Mouse (Mus musculus): ENCODE measurements at regions not wholly inside any gene's neighbourhood (a gene's known extent, or its start where the extent isn't known, plus 50 kb on each side); places are given as distances from the start of the nearest gene placed in this dataset.

GRCm38 (mm10) chr9:84900643-84901042, 411.9 kb upstream of the Gm11114 start:
- H3K27me3 ChIP-seq (replicated peaks; ENCODE audit: control insufficient read depth, insufficient read depth, low read length), result no peaks in the 10 kb centered on the region

GRCm38 (mm10) chr9:84906244-84906643, 406.3 kb upstream of the Gm11114 start:
- Histone ChIP-seq H3K4me1 (replicated peaks; ENCODE audit: control insufficient read depth, insufficient read depth, low read length) (no peaks in the 10 kb centered on the region), H3K4me2 (replicated peaks; ENCODE audit: low read depth) (no peak overlapping the region), H3K27me3 (replicated peaks; ENCODE audit: control insufficient read depth, insufficient read depth, low read length) (no peaks in the 10 kb centered on the region), H3K4me3 (ENCODE audit: low read depth, low read length) (no peak overlapping the region), H3K9me3 (ENCODE audit: control insufficient read depth) (no peaks in the 10 kb centered on the region), H3K27ac (ENCODE audit: low read depth, low read length) (no peak overlapping the region), H3K9ac (ENCODE audit: low read depth, low read length) (no peak overlapping the region), H3K36me3 (ENCODE audit: control insufficient read depth, insufficient read depth) (no peaks in the 10 kb centered on the region)
- WGBS, result 74% methylated on average over 3 of the region's 3 CpGs
- no peak for ATAC-seq
- no peak for TF ChIP-seq CTCF (IDR thresholded peaks at IDR 0.05; ENCODE audit: low read depth)

More at GRCm38 (mm10) chr9:84900643-84901042, 411.9 kb upstream of the Gm11114 start:
- TF ChIP-seq CTCF (IDR thresholded peaks at IDR 0.05; ENCODE audit: low read depth), result no peak
- 20% methylated on average over 2 of the region's 2 CpGs for WGBS
- no peak overlapping the region for H3K4me3 ChIP-seq (ENCODE audit: low read depth, low read length)
- H3K4me1 ChIP-seq (replicated peaks; ENCODE audit: control insufficient read depth, insufficient read depth, low read length), result no peaks in the 10 kb centered on the region
- no peak overlapping the region for H3K4me2 ChIP-seq (replicated peaks; ENCODE audit: low read depth)
- no peak overlapping the region for H3K27ac ChIP-seq (ENCODE audit: low read depth, low read length)
- H3K36me3 ChIP-seq (ENCODE audit: control insufficient read depth, insufficient read depth), result no peaks in the 10 kb centered on the region
- no peak overlapping the region for H3K9ac ChIP-seq (ENCODE audit: low read depth, low read length)
- no peaks in the 10 kb centered on the region for H3K9me3 ChIP-seq (ENCODE audit: control insufficient read depth)
- ATAC-seq, result no peak

GRCm38 (mm10) chr9:84913321-84913720, 399.3 kb upstream of the Gm11114 start:
- no peak for TF ChIP-seq CTCF (IDR thresholded peaks at IDR 0.05; ENCODE audit: low read depth)
- ATAC-seq, result no peak
- Histone ChIP-seq H3K27me3 (replicated peaks; ENCODE audit: control insufficient read depth, insufficient read depth, low read length) (no peaks in the 10 kb centered on the region), H3K9ac (ENCODE audit: low read depth, low read length) (no peak overlapping the region), H3K4me3 (ENCODE audit: low read depth, low read length) (no peak overlapping the region), H3K36me3 (ENCODE audit: control insufficient read depth, insufficient read depth) (no peaks in the 10 kb centered on the region), H3K4me2 (replicated peaks; ENCODE audit: low read depth) (no peak overlapping the region), H3K9me3 (ENCODE audit: control insufficient read depth) (no peaks in the 10 kb centered on the region), H3K27ac (ENCODE audit: low read depth, low read length) (no peak overlapping the region), H3K4me1 (replicated peaks; ENCODE audit: control insufficient read depth, insufficient read depth, low read length) (no peaks in the 10 kb centered on the region)
- WGBS, result 87% methylated on average over 1 of the region's 1 CpGs

- no peaks in the 10 kb centered on the region; the same call in 1 of the 2 replicates for H3K4me1 ChIP-seq (replicated peaks; ENCODE audit: control insufficient read depth, insufficient read depth, low read length)
- H3K4me2 ChIP-seq (replicated peaks; ENCODE audit: low read depth), result no peak overlapping the region
- H3K27ac ChIP-seq (ENCODE audit: low read depth, low read length), result no peak overlapping the region
- no peaks in the 10 kb centered on the region for H3K27me3 ChIP-seq (replicated peaks; ENCODE audit: control insufficient read depth, insufficient read depth, low read length)
- no peaks in the 10 kb centered on the region for H3K9me3 ChIP-seq (ENCODE audit: control insufficient read depth)
- WGBS, result 41% methylated on average over 4 of the region's 4 CpGs
- no peak overlapping the region for H3K9ac ChIP-seq (ENCODE audit: low read depth, low read length)
- TF ChIP-seq CTCF (IDR thresholded peaks at IDR 0.05; ENCODE audit: low read depth), result no peak
- ATAC-seq, result peak; percentile 47; the same call in 1 of the 2 replicates
- no peaks in the 10 kb centered on the region for H3K36me3 ChIP-seq (ENCODE audit: control insufficient read depth, insufficient read depth)
- H3K4me3 ChIP-seq (ENCODE audit: low read depth, low read length), result no peak overlapping the region
Observed at GRCm38 (mm10) chr9:84922306-84922705, 390.3 kb upstream of the Gm11114 start.

GRCm38 (mm10) chr9:84923966-84924365, 388.6 kb upstream of the Gm11114 start:
- no peaks in the 10 kb centered on the region for H3K36me3 ChIP-seq (ENCODE audit: control insufficient read depth, insufficient read depth)
- WGBS, result 77% methylated on average over 8 of the region's 8 CpGs
- ATAC-seq, result no peak

GRCm38 (mm10) chr9:84936291-84937055, 376.1 kb upstream of the Gm11114 start:
- H3K4me3 ChIP-seq (ENCODE audit: low read depth, low read length), result no peak overlapping the region
- H3K27me3 ChIP-seq (replicated peaks; ENCODE audit: control insufficient read depth, insufficient read depth, low read length), result no peaks in the 10 kb centered on the region
- no peak for TF ChIP-seq CTCF (IDR thresholded peaks at IDR 0.05; ENCODE audit: low read depth)
- H3K4me1 ChIP-seq (replicated peaks; ENCODE audit: control insufficient read depth, insufficient read depth, low read length), result no peaks in the 10 kb centered on the region
- H3K9me3 ChIP-seq (ENCODE audit: control insufficient read depth), result no peaks in the 10 kb centered on the region
- H3K27ac ChIP-seq (ENCODE audit: low read depth, low read length), result no peak overlapping the region
- H3K36me3 ChIP-seq (ENCODE audit: control insufficient read depth, insufficient read depth), result no peaks in the 10 kb centered on the region
- no peak overlapping the region for H3K4me2 ChIP-seq (replicated peaks; ENCODE audit: low read depth)
- H3K9ac ChIP-seq (ENCODE audit: low read depth, low read length), result no peak overlapping the region
- WGBS, result 83% methylated on average over 2 of the region's 2 CpGs
- ATAC-seq, result no peak

More at GRCm38 (mm10) chr9:84923966-84924365, 388.6 kb upstream of the Gm11114 start:
- H3K4me1 ChIP-seq (replicated peaks; ENCODE audit: control insufficient read depth, insufficient read depth, low read length), result no peaks in the 10 kb centered on the region; the same call in 1 of the 2 replicates
- no peaks in the 10 kb centered on the region for H3K27me3 ChIP-seq (replicated peaks; ENCODE audit: control insufficient read depth, insufficient read depth, low read length)
- no peak overlapping the region for H3K4me2 ChIP-seq (replicated peaks; ENCODE audit: low read depth)
- no peak overlapping the region for H3K9ac ChIP-seq (ENCODE audit: low read depth, low read length)
- no peak overlapping the region for H3K4me3 ChIP-seq (ENCODE audit: low read depth, low read length)
- TF ChIP-seq CTCF (IDR thresholded peaks at IDR 0.05; ENCODE audit: low read depth), result no peak
- no peaks in the 10 kb centered on the region for H3K9me3 ChIP-seq (ENCODE audit: control insufficient read depth)
- no peak overlapping the region for H3K27ac ChIP-seq (ENCODE audit: low read depth, low read length)

Measured in intestine, postnatal 0 days (tissue).